Mouse (Mus musculus): Measurements from ENCODE around the gene Nudt6.
A peak's percentile ranks its signal among the peaks of the same experiment; 100 is the strongest.

Nudt6 gene

GRCm38 (mm10) chr3:37387310-37387709, 32.7 kb downstream of the Nudt6 start:
- DNase-seq (ENCODE audit: extremely low read depth, insufficient read length, low spot score): no peak

- DNase-seq (ENCODE audit: extremely low read depth, insufficient read length, low spot score): no peak
Observed at GRCm38 (mm10) chr3:37383096-37383765, 36.8 kb downstream of the Nudt6 start.

GRCm38 (mm10) chr3:37381457-37381856, 38.6 kb downstream of the Nudt6 start:
- DNase-seq (ENCODE audit: extremely low read depth, insufficient read length, low spot score): no peak

- DNase-seq (ENCODE audit: extremely low read depth, insufficient read length, low spot score): no peak
Observed at GRCm38 (mm10) chr3:37379930-37380881, 39.8 kb downstream of the Nudt6 start.

DNA sequence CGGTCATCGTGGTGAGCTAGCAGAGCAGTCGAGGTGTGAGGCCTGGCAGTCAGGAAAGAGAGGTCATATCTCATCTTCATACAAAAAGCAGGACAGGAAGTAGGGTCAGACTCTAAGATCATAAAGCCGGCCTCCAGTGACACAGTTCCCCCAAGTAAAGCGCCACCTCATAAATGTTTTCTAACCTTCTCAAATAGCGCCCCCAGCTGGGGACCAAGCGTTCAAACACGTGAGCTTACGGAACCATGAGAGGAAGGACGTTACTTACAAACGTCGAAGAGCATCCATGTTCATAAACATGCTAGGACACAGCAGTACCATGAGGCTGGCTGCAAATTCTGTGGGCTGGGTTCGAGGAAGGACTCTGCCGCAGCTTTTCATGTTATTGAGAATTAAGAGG, 40.8 kb downstream of the Nudt6 start:
- no peak for DNase-seq (ENCODE audit: extremely low read depth, insufficient read length, low spot score)

DNA sequence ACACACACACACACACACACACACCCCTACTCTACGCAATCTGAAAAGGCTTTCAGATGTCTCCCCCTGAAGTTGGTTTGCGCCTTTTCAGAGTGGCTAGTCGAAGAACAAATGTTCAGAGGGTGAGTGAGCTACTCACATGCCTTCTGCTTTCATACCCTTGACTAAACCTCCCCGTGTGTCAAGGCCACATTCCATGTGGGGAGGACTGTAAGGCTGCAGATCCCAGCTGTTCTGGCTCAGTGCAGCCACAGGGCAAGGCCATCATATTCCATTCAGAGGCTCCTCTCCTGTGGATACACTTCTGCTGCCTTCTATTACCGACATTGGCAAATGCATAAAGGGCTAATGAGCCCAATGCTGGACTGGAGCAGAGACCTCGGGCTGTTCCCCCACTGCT, 41.6 kb downstream of the Nudt6 start:
- DNase-seq (ENCODE audit: extremely low read depth, insufficient read length, low spot score): no peak

GRCm38 (mm10) chr3:37377926-37378325, 42.1 kb downstream of the Nudt6 start:
- no peak for DNase-seq (ENCODE audit: extremely low read depth, insufficient read length, low spot score)

- DNase-seq (ENCODE audit: extremely low read depth, insufficient read length, low spot score): no peak
Observed at GRCm38 (mm10) chr3:37373712-37374111, 46.3 kb downstream of the Nudt6 start.

DNA sequence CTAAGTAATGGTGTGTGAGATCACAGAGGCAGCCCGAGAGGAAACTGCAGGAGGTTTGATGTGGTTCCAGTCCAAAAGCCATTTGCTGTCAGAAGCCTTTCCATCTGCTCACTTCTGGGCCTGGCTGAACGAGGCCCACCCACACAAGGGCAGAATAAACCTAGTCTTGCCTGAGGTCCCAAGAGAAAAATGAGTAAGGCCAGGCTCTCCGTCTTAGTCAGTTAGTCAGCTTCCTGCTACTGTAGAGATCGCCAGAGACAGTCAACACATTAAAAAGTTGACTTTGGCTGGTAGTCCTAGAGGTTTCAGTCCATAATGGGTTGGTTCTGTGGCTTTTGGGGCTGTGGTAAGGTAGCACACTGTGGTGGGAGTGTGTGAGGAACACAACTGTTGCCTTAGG, 49.6 kb downstream of the Nudt6 start:
- DNase-seq (ENCODE audit: extremely low read depth, insufficient read length, low spot score): peak; percentile 20

DNA sequence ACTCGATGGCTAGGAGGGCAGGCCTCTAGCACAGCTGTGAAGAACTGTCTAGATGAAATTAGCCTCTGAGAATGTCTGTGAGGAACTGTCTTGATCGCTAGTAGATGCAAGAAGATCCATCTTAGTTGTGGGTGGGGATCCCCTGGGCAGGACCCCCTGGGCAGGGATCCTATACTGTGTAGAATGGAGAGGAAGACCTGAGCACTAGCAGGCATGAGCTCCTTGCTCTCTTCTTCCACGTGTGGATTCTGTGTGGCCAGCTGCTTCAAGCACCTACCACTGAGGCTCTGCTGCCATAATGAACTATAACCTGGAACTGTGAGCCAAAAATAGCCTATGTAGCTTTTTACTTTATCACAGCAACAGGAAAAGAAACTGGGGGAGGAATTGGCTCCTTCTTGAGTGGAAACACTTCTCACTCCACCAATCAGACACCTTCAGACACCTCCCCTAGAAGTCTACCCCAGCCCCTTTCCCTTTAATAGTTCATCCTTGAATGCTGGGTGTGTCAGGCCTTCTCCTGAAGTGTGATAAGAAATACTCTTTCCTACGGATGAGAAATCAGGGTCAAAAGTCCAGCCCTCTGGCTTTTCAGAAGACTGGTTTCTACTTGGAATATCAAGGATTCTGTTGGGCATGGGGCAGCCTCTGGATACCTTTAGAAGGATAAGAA, 53.5 kb downstream of the Nudt6 start:
- DNase-seq (ENCODE audit: extremely low read depth, insufficient read length, low spot score): no peak

- DNase-seq (ENCODE audit: extremely low read depth, insufficient read length, low spot score): no peak
Observed at GRCm38 (mm10) chr3:37365976-37366375, 54.0 kb downstream of the Nudt6 start.

- DNase-seq (ENCODE audit: extremely low read depth, insufficient read length, low spot score): no peak
Observed at GRCm38 (mm10) chr3:37365144-37365543, 54.9 kb downstream of the Nudt6 start.

- DNase-seq (ENCODE audit: extremely low read depth, insufficient read length, low spot score): peak; percentile 76
Observed at GRCm38 (mm10) chr3:37360729-37361128, 59.3 kb downstream of the Nudt6 start.
